Comparison of ENCODE assay signal across 26 mouse cellular contexts in genomic region chr13:56387374-56387773, GRCm38 (mm10). TPM values are rescaled to one million over a fixed set of nuclear protein-coding genes. Genes with fewer than 3 reads are reported as not detected.
DNase-seq lines count a peak whose midpoint lies in the region; ATAC-seq and TF ChIP-seq lines count a peak whose summit lies in the region.
"Had no signal": no experiment of that assay in that cellular context is flagged by ENCODE, and none has a peak within 500 bp of the region (broad histone marks: within the 10 kb centered on the region; RNA-seq: fewer than 3 reads in every experiment).

No protein-coding gene starts in this region.

- no peak for TF ChIP-seq CTCF in lung, adult 2 months (IDR thresholded peaks at IDR 0.05; ENCODE audit: insufficient read depth, low read length)

- 0 out of 2 replicates have a peak, but pooled peaks cover 10% of the 10 kb centered on the region for H3K27me3 ChIP-seq in heart, embryonic 10.5 days (ENCODE audit: insufficient read depth, poor library complexity, severe bottlenecking)
- H3K27me3 ChIP-seq in limb, embryonic 10.5 days (ENCODE audit: low read depth, poor library complexity, severe bottlenecking), result no peaks in the 10 kb centered on the region
- H3K27me3 ChIP-seq: forebrain, embryonic 15.5 days; heart, embryonic 15.5 days; neural tube, embryonic 13.5 days had no signal

- DNase-seq in heart, adult 9 months (ENCODE audit: low spot score in 2 of 2), result peak; percentile 6 to 29
- no peak for DNase-seq in heart, embryonic 10.5 days (ENCODE audit: low spot score)
- peak; percentile 9 for DNase-seq in lung, adult 2 months
- DNase-seq in lung, postnatal 14 days, result no peak
- no peak for DNase-seq in limb, embryonic 10.5 days (ENCODE audit: low spot score)
- peak; percentile 19 to 62 for DNase-seq in lung, postnatal 4 days
- DNase-seq in c-Kit-positive CD71-positive TER-119-positive erythroid progenitor cells, embryonic 14.5 days (ENCODE audit: low spot score), result no peak
- DNase-seq: adrenal gland, postnatal 14 days; cerebellum, adult 2 months; kidney, adult 9 months; right cerebral cortex, postnatal 25 days; thymus, postnatal 4 days had no signal

- H3K4me1 ChIP-seq in heart, embryonic 10.5 days, result no peaks in the 10 kb centered on the region
- H3K4me1 ChIP-seq in lung, adult 2 months (ENCODE audit: control insufficient read depth, insufficient read depth, low read length), result no peaks in the 10 kb centered on the region
- H3K4me1 ChIP-seq in limb, embryonic 10.5 days, result peaks cover 28% of the 10 kb centered on the region
- H3K4me1 ChIP-seq: forebrain, embryonic 15.5 days; heart, embryonic 15.5 days; liver, embryonic 12.5 days; megakaryocyte, embryonic 14.5 days had no signal

- WGBS in heart, embryonic 10.5 days, result 68% methylated on average over 5 of the region's 5 CpGs
- WGBS in lung, adult 2 months, result 51% methylated on average over 5 of the region's 5 CpGs
- 64% methylated on average over 5 of the region's 5 CpGs for WGBS in limb, embryonic 10.5 days

- no peak overlapping the region for H3K4me3 ChIP-seq in heart, embryonic 10.5 days
- H3K4me3 ChIP-seq in lung, adult 2 months (replicated peaks; ENCODE audit: extremely low read depth, low read depth, low read length), result no peak overlapping the region
- no peak overlapping the region for H3K4me3 ChIP-seq in limb, embryonic 10.5 days
- H3K4me3 ChIP-seq: erythroblast, embryonic 14.5 days; forebrain, embryonic 15.5 days; heart, embryonic 15.5 days; left cerebral cortex, adult 2 months; liver, embryonic 12.5 days; megakaryocyte, embryonic 14.5 days; neural tube, embryonic 13.5 days had no signal

- TF ChIP-seq POLR2A in lung, adult 2 months (IDR thresholded peaks at IDR 0.05; ENCODE audit: borderline replicate concordance, extremely low read depth, low read depth, low read length), result no peak

- H3K27ac ChIP-seq in heart, embryonic 10.5 days, result no peak overlapping the region
- H3K27ac ChIP-seq in limb, embryonic 10.5 days, result 0 out of 2 replicates have a peak overlapping the region, but pooled peaks have one; percentile 5
- H3K27ac ChIP-seq: forebrain, embryonic 15.5 days; heart, embryonic 15.5 days; hindbrain, embryonic 14.5 days; left cerebral cortex, adult 2 months; liver, embryonic 12.5 days; neural tube, embryonic 13.5 days had no signal

- no peaks in the 10 kb centered on the region for H3K36me3 ChIP-seq in heart, embryonic 10.5 days
- H3K36me3 ChIP-seq in limb, embryonic 10.5 days, result no peaks in the 10 kb centered on the region
- H3K36me3 ChIP-seq: forebrain, embryonic 15.5 days; heart, embryonic 15.5 days; liver, embryonic 12.5 days; neural tube, embryonic 13.5 days had no signal

- H3K9me3 ChIP-seq in heart, embryonic 10.5 days, result no peaks in the 10 kb centered on the region
- no peaks in the 10 kb centered on the region for H3K9me3 ChIP-seq in limb, embryonic 10.5 days (replicated peaks)
- H3K9me3 ChIP-seq: forebrain, embryonic 15.5 days; heart, embryonic 15.5 days; liver, embryonic 12.5 days; neural tube, embryonic 13.5 days had no signal

- ATAC-seq in monocyte, adult 5-6 weeks (replicated peaks; ENCODE audit: insufficient number of reproducible peaks, low FRiP score, low TSS enrichment, poor library complexity, severe bottlenecking), result no peak
- ATAC-seq: activated CD4-positive, CD25-positive, alpha-beta regulatory T cell, adult 4 months; liver, embryonic 12.5 days had no signal

RNA-seq across cellular contexts. Expression of gene Gm3045, which starts 39.0 kb away (rescaled TPM):
- not detected in 2 replicates for polyA plus RNA-seq in heart, embryonic 10.5 days (2016; fragmentation: Nextera tagmentation; extraction: Ambion mirVana)
- polyA plus RNA-seq in lung, adult 2 months (2012; rRNA removed), result 0.06 TPM in 1 of 2 replicates, not detected in the other
- not detected in 2 replicates for polyA plus RNA-seq in limb, embryonic 10.5 days (2016; fragmentation: Nextera tagmentation; extraction: Ambion mirVana)
- not detected in 3 replicates for total RNA-seq in monocyte, adult 5-6 weeks (2017)
- total RNA-seq: adrenal gland, postnatal 14 days; common myeloid progenitor, adult 5-6 weeks; left cerebral cortex, adult 2 months had no signal
- polyA plus RNA-seq: activated CD4-positive, CD25-positive, alpha-beta regulatory T cell, adult 4 months; C2C12; cerebellum, adult 2 months; embryonic facial prominence, embryonic 11.5 days; erythroblast, embryonic 14.5 days; forebrain, embryonic 15.5 days; heart, embryonic 15.5 days; hindbrain, embryonic 14.5 days; limb, embryonic 11.5 days; liver, embryonic 12.5 days; neural tube, embryonic 13.5 days had no signal

RNA-seq across cellular contexts. Expression of gene Slc25a48, which starts 50.8 kb away (rescaled TPM):
- 0.05 TPM in 1 of 2 replicates, not detected in the other for polyA plus RNA-seq in heart, embryonic 10.5 days (2016; fragmentation: Nextera tagmentation; extraction: Ambion mirVana)
- 0.24 and 0.51 TPM in 2 replicates for polyA plus RNA-seq in lung, adult 2 months (2012; rRNA removed)
- not detected in 2 replicates for polyA plus RNA-seq in limb, embryonic 10.5 days (2016; fragmentation: Nextera tagmentation; extraction: Ambion mirVana)
- not detected in 3 replicates for total RNA-seq in monocyte, adult 5-6 weeks (2017)
- total RNA-seq: common myeloid progenitor, adult 5-6 weeks; left cerebral cortex, adult 2 months had no signal
- polyA plus RNA-seq: activated CD4-positive, CD25-positive, alpha-beta regulatory T cell, adult 4 months; forebrain, embryonic 15.5 days; hindbrain, embryonic 14.5 days; limb, embryonic 11.5 days; neural tube, embryonic 13.5 days had no signal

Comparison
In these comparisons a context has a peak if more than half of its experiments do, and no peak if none do; other contexts are left out.
1. DNase-seq: peak in heart, adult 9 months (2 of 2), lung, adult 2 months (single experiment) and lung, postnatal 4 days (2 of 2); none in heart, embryonic 10.5 days (single experiment), lung, postnatal 14 days (single experiment), limb, embryonic 10.5 days (single experiment) and c-Kit-positive CD71-positive TER-119-positive erythroid progenitor cells, embryonic 14.5 days (single experiment).